Comparison of ENCODE assay signal across 10 mouse cellular contexts in genomic region chr10:8037986-8038631, GRCm38 (mm10).
DNase-seq lines count a peak whose midpoint lies in the region; ATAC-seq lines count a peak whose summit lies in the region.
"Had no signal": no experiment of that assay in that cellular context is flagged by ENCODE, and none has a peak within 500 bp of the region (broad histone marks: within the 10 kb centered on the region; RNA-seq: fewer than 3 reads in every experiment).

No protein-coding gene starts in this region.

- no peak for DNase-seq in heart, adult 9 months (ENCODE audit: low spot score in 2 of 2)
- DNase-seq in embryo, embryonic 10.5 days (ENCODE audit: low spot score) = peak; percentile 41
- peak; percentile 90 for DNase-seq in midbrain, embryonic 11.5 days (ENCODE audit: low spot score, missing footprints)
- DNase-seq in gastrocnemius, adult 18-20 months (ENCODE audit: low spot score) = no peak
- no peak for DNase-seq in thymus, postnatal 10 days (ENCODE audit: low spot score in 2 of 2)
- no peak for DNase-seq in yolk sac, embryonic 10.5 days (ENCODE audit: low spot score)
- DNase-seq: heart, adult 18-20 months; lung, postnatal 14 days had no signal

- no peaks in the 10 kb centered on the region for H3K36me3 ChIP-seq in heart, embryonic 15.5 days
- no peaks in the 10 kb centered on the region for H3K36me3 ChIP-seq in hindbrain, embryonic 13.5 days
- no peaks in the 10 kb centered on the region for H3K36me3 ChIP-seq in midbrain, embryonic 11.5 days (ENCODE audit: control insufficient read depth, insufficient read depth, low read length)

- no peaks in the 10 kb centered on the region for H3K9me3 ChIP-seq in heart, embryonic 15.5 days (replicated peaks)
- no peaks in the 10 kb centered on the region for H3K9me3 ChIP-seq in hindbrain, embryonic 13.5 days
- no peaks in the 10 kb centered on the region for H3K9me3 ChIP-seq in midbrain, embryonic 11.5 days (ENCODE audit: control insufficient read depth, low read length)

- no peak overlapping the region for H3K27ac ChIP-seq in heart, embryonic 15.5 days
- peak overlapping the region; percentile 82 for H3K27ac ChIP-seq in hindbrain, embryonic 13.5 days
- H3K27ac ChIP-seq in midbrain, embryonic 11.5 days (ENCODE audit: low read depth, low read length) = peak overlapping the region; percentile 54

- 0 out of 2 replicates have a peak, but pooled peaks have one; percentile 35 for ATAC-seq in heart, embryonic 15.5 days (replicated peaks; ENCODE audit: insufficient number of reproducible peaks, insufficient read depth, low FRiP score, low read depth)
- ATAC-seq in hindbrain, embryonic 13.5 days (ENCODE audit: low FRiP score) = peak; percentile 85
- ATAC-seq in midbrain, embryonic 11.5 days (ENCODE audit: low FRiP score) = peak; percentile 94

- H3K4me2 ChIP-seq in heart, embryonic 15.5 days = peak overlapping the region; percentile 48
- peak overlapping the region; percentile 23; the same call in 1 of the 2 replicates for H3K4me2 ChIP-seq in hindbrain, embryonic 13.5 days
- no peak overlapping the region for H3K4me2 ChIP-seq in midbrain, embryonic 11.5 days

- 0 out of 2 replicates have a peak overlapping the region, but pooled peaks have one; percentile 24 for H3K4me3 ChIP-seq in heart, embryonic 15.5 days
- no peak overlapping the region for H3K4me3 ChIP-seq in hindbrain, embryonic 13.5 days
- no peak overlapping the region for H3K4me3 ChIP-seq in midbrain, embryonic 11.5 days (ENCODE audit: low read depth, low read length)

- 20% methylated on average over 5 of the region's 5 CpGs for WGBS in heart, embryonic 15.5 days
- 8% methylated on average over 5 of the region's 5 CpGs for WGBS in hindbrain, embryonic 13.5 days
- WGBS in midbrain, embryonic 11.5 days = 19% methylated on average over 5 of the region's 5 CpGs

- H3K27me3 ChIP-seq in heart, embryonic 15.5 days = no peaks in the 10 kb centered on the region
- H3K27me3 ChIP-seq in hindbrain, embryonic 13.5 days = no peaks in the 10 kb centered on the region
- no peaks in the 10 kb centered on the region for H3K27me3 ChIP-seq in midbrain, embryonic 11.5 days (ENCODE audit: control insufficient read depth, insufficient read depth, low read length)

- no peak overlapping the region for H3K9ac ChIP-seq in heart, embryonic 15.5 days
- H3K9ac ChIP-seq in hindbrain, embryonic 13.5 days = 0 out of 2 replicates have a peak overlapping the region, but pooled peaks have one; percentile 24
- H3K9ac ChIP-seq in midbrain, embryonic 11.5 days (ENCODE audit: low read length) = no peak overlapping the region

- H3K4me1 ChIP-seq in heart, embryonic 15.5 days (replicated peaks) = peaks cover 14% of the 10 kb centered on the region
- H3K4me1 ChIP-seq in hindbrain, embryonic 13.5 days (replicated peaks) = peaks cover 34% of the 10 kb centered on the region
- H3K4me1 ChIP-seq in midbrain, embryonic 11.5 days (ENCODE audit: control insufficient read depth, insufficient read depth, low read length) = peaks cover 20% of the 10 kb centered on the region

Comparison
In these comparisons a context has a peak if more than half of its experiments do, and no peak if none do; other contexts are left out.
1. ATAC-seq: peak in every context shown above with its lines; median percentile 94 in midbrain, embryonic 11.5 days; 85 in hindbrain, embryonic 13.5 days; 35 in heart, embryonic 15.5 days.
2. DNase-seq: peak in embryo, embryonic 10.5 days (single experiment) and midbrain, embryonic 11.5 days (single experiment); none in heart, adult 9 months (0 of 2), gastrocnemius, adult 18-20 months (single experiment), thymus, postnatal 10 days (0 of 2) and yolk sac, embryonic 10.5 days (single experiment).